Mouse (Mus musculus) brown adipose tissue, adult 24 weeks (tissue): ENCODE data around the gene Sap18b. TPM values are rescaled to one million over a fixed set of nuclear protein-coding genes. Genes with fewer than 3 reads are reported as not detected.
"Not testable (repeated sequence)": the region's sequence is repeated elsewhere in the genome, so short reads cannot be mapped to it uniquely, and the experiment has no call there.

Experiments used
- H3K27ac ChIP-seq: fragments of 200-500 bp; replicated peaks from 2 replicates; pipeline ENCODE4 v1.5.1; 2012; ENCODE audit warnings: low read depth, mild to moderate bottlenecking, low read length
- H3K4me1 ChIP-seq: fragments of 200-500 bp; 2 replicates; pipeline ENCODE4 v1.6.1; 2012; ENCODE audit warnings: low read length, mixed read lengths; ENCODE audit not compliant: control insufficient read depth, insufficient read depth, insufficient read length
- H3K4me3 ChIP-seq: fragments of 200-500 bp; 2 replicates; pipeline ENCODE4 v1.5.1; 2012; ENCODE audit warnings: low read depth, mild to moderate bottlenecking, low read length, moderate library complexity; ENCODE audit not compliant: insufficient read depth
- polyA plus RNA-seq: library from polyadenylated mRNA; stranded (reverse); fragments of >200 nt; gene quantifications from 2 replicates; pipeline ENCODE4 v1.2.4, GENCODE M21; 2012; ENCODE audit not compliant: missing spikeins, insufficient read depth, insufficient read length

The Sap18b gene
- polyA plus RNA-seq: 118 and 149 TPM in 2 replicates

- not testable (repeated sequence) for H3K4me3 ChIP-seq, H3K27ac ChIP-seq, H3K4me1 ChIP-seq
These were observed at the start of gene Sap18b for GRCm38 (mm10) chr8:95825162-95825561. Gene Sap18b (plus strand): TSS chr8:95825346.

- H3K4me3 ChIP-seq: no peak overlapping the region
- no peak overlapping the region for H3K27ac ChIP-seq
- no peaks in the 10 kb centered on the region for H3K4me1 ChIP-seq
These were observed 44.1 kb upstream of the Sap18b start for GRCm38 (mm10) chr8:95781085-95781484.

DNA sequence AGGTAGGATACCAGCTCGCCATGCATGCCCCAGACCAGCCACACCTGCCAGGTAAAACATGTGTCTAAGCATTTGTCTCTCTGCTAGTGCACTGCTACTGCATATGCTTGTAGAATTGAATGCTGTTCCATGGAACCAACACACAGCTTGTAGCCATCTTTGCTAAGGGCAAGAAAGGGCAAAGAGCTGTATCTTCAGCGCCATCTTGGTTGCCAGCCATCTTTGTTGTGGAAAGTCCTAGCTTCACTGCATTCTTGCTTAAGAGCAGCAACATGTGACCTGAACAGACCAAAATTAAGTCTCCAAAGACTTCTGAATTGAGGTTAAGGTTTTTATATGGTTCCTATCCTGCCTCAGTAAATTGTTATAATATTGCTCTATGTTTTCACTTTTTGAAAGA is 43.4 kb upstream of the Sap18b start:
- Histone ChIP-seq H3K4me3 (no peak overlapping the region), H3K4me1 (no peaks in the 10 kb centered on the region), H3K27ac (no peak overlapping the region)

GRCm38 (mm10) chr8:95782628-95783027 is 42.5 kb upstream of the Sap18b start:
- H3K27ac ChIP-seq: no peak overlapping the region
- H3K4me1 ChIP-seq: no peaks in the 10 kb centered on the region
- no peak overlapping the region for H3K4me3 ChIP-seq

GRCm38 (mm10) chr8:95785591-95785990 is 39.6 kb upstream of the Sap18b start:
- Histone ChIP-seq H3K4me3 (no peak overlapping the region), H3K4me1 (no peaks in the 10 kb centered on the region), H3K27ac (no peak overlapping the region)

GRCm38 (mm10) chr8:95795333-95796061 is 29.6 kb upstream of the Sap18b start:
- H3K4me1 ChIP-seq, H3K27ac ChIP-seq, H3K4me3 ChIP-seq: not testable (repeated sequence)

- no peak overlapping the region for H3K4me3 ChIP-seq
- no peak overlapping the region for H3K27ac ChIP-seq
- no peaks in the 10 kb centered on the region; the same call in 1 of the 2 replicates for H3K4me1 ChIP-seq
These were observed 26.0 kb upstream of the Sap18b start for GRCm38 (mm10) chr8:95799117-95799516.

DNA sequence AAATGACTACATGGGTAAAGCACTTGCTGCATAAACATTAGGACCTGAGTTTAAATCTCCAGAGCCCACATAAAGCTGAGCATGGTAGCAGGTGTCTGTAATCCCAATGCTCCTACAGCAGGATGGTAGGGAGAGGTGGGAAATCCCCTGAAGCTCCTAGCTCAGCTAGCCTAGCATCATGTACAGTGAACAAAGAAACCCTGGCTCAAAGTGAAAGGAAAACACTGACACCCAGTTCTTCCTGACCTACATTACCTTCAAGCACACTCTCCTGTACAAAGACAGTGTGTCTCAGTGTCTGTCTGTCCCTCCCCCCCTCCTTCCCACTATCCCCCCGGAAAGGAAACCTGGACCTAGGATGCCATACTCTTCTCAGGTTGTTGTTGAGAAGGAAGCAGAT is 25.3 kb upstream of the Sap18b start:
- Histone ChIP-seq H3K27ac (no peak overlapping the region), H3K4me3 (no peak overlapping the region), H3K4me1 (no peaks in the 10 kb centered on the region; the same call in 1 of the 2 replicates)

- H3K27ac ChIP-seq: no peak overlapping the region
These were observed 24.8 kb upstream of the Sap18b start for GRCm38 (mm10) chr8:95800353-95800752.

DNA sequence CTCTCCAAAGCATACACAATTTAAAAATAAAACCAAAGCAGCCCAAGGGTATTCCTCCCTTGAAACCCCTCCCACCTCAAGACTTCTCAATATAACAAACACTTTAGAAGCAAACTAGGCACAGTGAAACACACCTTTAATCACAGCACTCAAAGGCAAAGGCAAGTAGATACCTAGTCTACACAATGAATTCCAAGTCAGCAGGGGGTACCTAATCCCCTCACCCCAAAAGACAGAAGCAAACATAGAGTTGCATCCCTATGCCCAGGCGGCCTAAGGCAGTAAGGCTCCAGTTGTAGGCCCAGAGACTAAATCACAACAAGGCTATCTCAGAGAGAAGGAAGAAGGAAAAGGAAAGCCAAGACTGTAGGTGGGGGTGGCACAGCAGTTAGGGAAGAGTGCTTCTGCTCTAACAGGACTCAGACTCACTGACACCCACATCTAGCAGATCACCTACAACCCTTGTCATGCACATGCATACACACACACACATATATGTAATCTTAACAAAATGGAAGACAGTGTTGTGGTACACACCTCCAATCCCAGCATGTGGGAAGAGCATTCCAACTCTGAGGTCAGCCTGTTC is 23.6 kb upstream of the Sap18b start:
- Histone ChIP-seq H3K4me1 (peaks cover 3% of the 10 kb centered on the region; the same call in 1 of the 2 replicates), H3K27ac (no peak overlapping the region), H3K4me3 (no peak overlapping the region)

More at GRCm38 (mm10) chr8:95800353-95800752, 24.8 kb upstream of the Sap18b start:
- Histone ChIP-seq H3K4me3 (no peak overlapping the region), H3K4me1 (no peaks in the 10 kb centered on the region; the same call in 1 of the 2 replicates)

DNA sequence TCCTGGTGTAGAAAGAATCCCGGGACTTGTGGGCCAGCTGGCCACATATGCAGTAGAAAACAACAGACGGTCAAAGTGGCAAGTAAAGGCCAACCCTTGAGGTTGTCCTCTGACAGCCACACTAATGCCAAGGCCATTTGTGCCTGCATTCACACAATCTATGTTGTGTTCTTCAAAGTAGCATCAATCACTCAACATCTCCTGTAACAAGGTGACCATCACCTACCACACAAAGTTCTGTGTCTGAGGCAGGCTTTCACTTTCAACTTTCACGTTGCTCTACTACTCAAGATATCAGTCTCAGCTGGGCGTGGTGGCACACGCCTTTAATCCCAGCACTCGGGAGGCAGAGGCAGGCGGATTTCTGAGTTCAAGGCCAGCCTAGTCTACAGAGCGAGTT is 22.9 kb upstream of the Sap18b start:
- Histone ChIP-seq H3K4me1 (peaks cover 3% of the 10 kb centered on the region; the same call in 1 of the 2 replicates), H3K4me3 (no peak overlapping the region), H3K27ac (no peak overlapping the region)

DNA sequence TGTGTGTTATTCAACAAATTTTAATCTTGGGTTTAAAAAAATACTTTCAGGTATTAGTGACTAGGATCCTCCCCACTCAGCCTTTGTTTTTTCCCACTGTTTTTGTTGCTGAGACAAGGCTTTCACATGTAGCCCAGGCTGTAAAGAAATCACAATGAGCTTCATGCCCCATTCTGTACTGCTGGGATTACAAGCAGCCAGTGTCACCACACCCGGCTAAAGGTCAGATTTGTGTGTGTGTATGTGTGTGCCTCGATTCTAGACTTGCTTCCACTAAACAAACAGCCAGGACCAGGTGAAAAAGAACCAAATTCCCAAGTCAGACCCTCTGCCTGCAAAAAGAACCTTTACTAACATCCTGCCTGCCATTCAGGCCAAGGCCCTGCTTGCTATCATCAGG is 19.7 kb upstream of the Sap18b start:
- Histone ChIP-seq H3K4me3 (peak overlapping the region; percentile 87), H3K4me1 (peaks cover 3% of the 10 kb centered on the region; the same call in 1 of the 2 replicates), H3K27ac (no peak overlapping the region)

GRCm38 (mm10) chr8:95806461-95807191 is 18.5 kb upstream of the Sap18b start:
- Histone ChIP-seq H3K4me1 (peaks cover 3% of the 10 kb centered on the region; the same call in 1 of the 2 replicates), H3K27ac (peak overlapping the region; percentile 48), H3K4me3 (peak overlapping the region; percentile 87)

- H3K4me1 ChIP-seq: peaks cover 3% of the 10 kb centered on the region; the same call in 1 of the 2 replicates
- H3K4me3 ChIP-seq: peak within 1 kb of the TSS; percentile 87
- H3K27ac ChIP-seq: peak within 1 kb of the TSS; percentile 80
These were observed 17.8 kb upstream of the Sap18b start, which contains the start of gene Cnot1 for GRCm38 (mm10) chr8:95807331-95807843. Gene Cnot1 (minus strand): TSS chr8:95807464.

GRCm38 (mm10) chr8:95807861-95808260 is 17.3 kb upstream of the Sap18b start:
- Histone ChIP-seq H3K4me3 (peak overlapping the region; percentile 70), H3K4me1 (peaks cover 3% of the 10 kb centered on the region; the same call in 1 of the 2 replicates)

More at GRCm38 (mm10) chr8:95807861-95808260, 17.3 kb upstream of the Sap18b start:
- peak overlapping the region; percentile 80 for H3K27ac ChIP-seq
